Mouse (Mus musculus): ENCODE data around the gene Olfr420.

Olfr420 gene

GRCm38 (mm10) chr1:174155333-174155732 is at the start of gene Olfr420:
TSS of gene Olfr420 (plus strand) at chr1:174155633.
- no peak for DNase-seq (ENCODE audit: low spot score in 2 of 2)

GRCm38 (mm10) chr1:174121062-174121461 is 34.4 kb upstream of the Olfr420 start, which contains the start of gene Olfr231:
TSS of gene Olfr231 (minus strand) at chr1:174121162.
- no peak for DNase-seq (ENCODE audit: low spot score in 2 of 2)

- no peak for DNase-seq (ENCODE audit: low spot score in 2 of 2)
Measured at GRCm38 (mm10) chr1:174131217-174131616, 24.2 kb upstream of the Olfr420 start, which contains the start of gene Olfr424. TSS of gene Olfr424 (plus strand) at chr1:174131517.

- no peak for DNase-seq (ENCODE audit: low spot score in 2 of 2)
Measured at GRCm38 (mm10) chr1:174131999-174132398, 23.4 kb upstream of the Olfr420 start.

GRCm38 (mm10) chr1:174141384-174141783 is 14.0 kb upstream of the Olfr420 start:
- no peak for DNase-seq (ENCODE audit: low spot score in 2 of 2)

GRCm38 (mm10) chr1:174146696-174147095 is 8.7 kb upstream of the Olfr420 start:
- no peak for DNase-seq (ENCODE audit: low spot score in 2 of 2)

- DNase-seq (ENCODE audit: low spot score in 2 of 2), result no peak
Measured at GRCm38 (mm10) chr1:174149289-174149688, 6.1 kb upstream of the Olfr420 start.

- DNase-seq (ENCODE audit: low spot score in 2 of 2), result no peak
Measured at GRCm38 (mm10) chr1:174157622-174158021, 2.2 kb downstream of the Olfr420 start.

GRCm38 (mm10) chr1:174158512-174158911 is 3.1 kb downstream of the Olfr420 start:
- DNase-seq (ENCODE audit: low spot score in 2 of 2), result no peak

GRCm38 (mm10) chr1:174159095-174159494 is 3.7 kb downstream of the Olfr420 start:
- no peak for DNase-seq (ENCODE audit: low spot score in 2 of 2)

- DNase-seq (ENCODE audit: low spot score in 2 of 2), result no peak
Measured at GRCm38 (mm10) chr1:174169024-174169423, 13.6 kb downstream of the Olfr420 start.

GRCm38 (mm10) chr1:174170706-174171501 is 15.5 kb downstream of the Olfr420 start:
- DNase-seq (ENCODE audit: low spot score in 2 of 2), result no peak

GRCm38 (mm10) chr1:174171537-174171936 is 16.1 kb downstream of the Olfr420 start:
- DNase-seq (ENCODE audit: low spot score in 2 of 2), result no peak

- no peak for DNase-seq (ENCODE audit: low spot score in 2 of 2)
Measured at GRCm38 (mm10) chr1:174172605-174173004, 17.2 kb downstream of the Olfr420 start, which contains the start of gene Spta1. TSS of gene Spta1 (plus strand) at chr1:174172776.

- DNase-seq (ENCODE audit: low spot score in 2 of 2), result no peak
Measured at GRCm38 (mm10) chr1:174204699-174205098, 49.3 kb downstream of the Olfr420 start.
